Mouse (Mus musculus): ENCODE results near the gene Krt83. TPM values are rescaled to one million over a fixed set of nuclear protein-coding genes. Genes with fewer than 3 reads are reported as not detected.

Krt83 gene
- polyA plus RNA-seq, 1 experiment from 2014 or later = 0.13 TPM

DNA sequence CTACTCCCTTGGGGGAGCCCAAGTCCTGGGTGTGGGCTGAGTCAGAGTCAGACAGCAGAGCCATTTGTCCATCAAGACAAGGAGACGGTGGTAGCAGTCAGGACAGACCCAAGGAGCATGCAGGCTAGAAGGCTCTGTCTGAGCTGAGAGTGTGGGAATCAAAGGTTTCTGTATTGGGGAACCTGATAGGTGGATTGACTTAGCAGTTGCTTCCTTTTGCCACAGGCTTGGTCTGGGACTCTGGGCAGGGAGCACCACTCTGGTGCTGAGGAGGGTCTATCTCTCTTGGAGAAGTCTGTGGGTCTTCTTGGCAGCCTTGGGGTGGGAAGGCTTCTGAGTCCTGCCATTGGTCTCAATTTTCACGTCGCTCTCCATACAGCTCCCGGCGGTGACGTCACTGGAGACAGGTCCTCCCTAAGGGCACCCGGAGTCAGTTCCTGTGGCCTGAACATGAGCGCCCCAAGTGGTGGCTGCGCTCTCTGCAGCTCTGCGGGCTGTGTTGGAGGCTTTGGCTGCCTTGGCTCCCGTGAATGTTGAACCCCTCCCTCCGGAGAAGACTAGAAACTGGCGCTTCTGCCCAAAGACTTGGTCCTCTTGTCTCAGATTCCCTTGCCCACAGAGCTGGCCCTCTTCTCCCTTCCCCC is 38.1 kb downstream of the Krt83 start:
- Histone ChIP-seq H3K27me3 (ENCODE audit: insufficient read depth, low read length) (no peaks in the 10 kb centered on the region), H3K36me3 (ENCODE audit: insufficient read depth) (no peaks in the 10 kb centered on the region), H3K27ac (ENCODE audit: low read depth) (no peak overlapping the region), H3K4me1 (ENCODE audit: insufficient read depth) (no peaks in the 10 kb centered on the region), H3K9ac (no peak overlapping the region), H3K4me2 (no peak overlapping the region), H3K9me3 (ENCODE audit: low read depth, low read length) (peaks cover 6% of the 10 kb centered on the region; the same call in 1 of the 2 replicates), H3K4me3 (ENCODE audit: low read depth, low read length) (no peak overlapping the region)
- 5% methylated on average over 13 of the region's 13 CpGs for WGBS
- ATAC-seq (ENCODE audit: insufficient read depth) (no peak; the same call in 1 of the 2 replicates), DNase-seq (peak; percentile 83)
- peak; percentile 84 for TF ChIP-seq CTCF (IDR thresholded peaks at IDR 0.05; ENCODE audit: low read depth)

DNA sequence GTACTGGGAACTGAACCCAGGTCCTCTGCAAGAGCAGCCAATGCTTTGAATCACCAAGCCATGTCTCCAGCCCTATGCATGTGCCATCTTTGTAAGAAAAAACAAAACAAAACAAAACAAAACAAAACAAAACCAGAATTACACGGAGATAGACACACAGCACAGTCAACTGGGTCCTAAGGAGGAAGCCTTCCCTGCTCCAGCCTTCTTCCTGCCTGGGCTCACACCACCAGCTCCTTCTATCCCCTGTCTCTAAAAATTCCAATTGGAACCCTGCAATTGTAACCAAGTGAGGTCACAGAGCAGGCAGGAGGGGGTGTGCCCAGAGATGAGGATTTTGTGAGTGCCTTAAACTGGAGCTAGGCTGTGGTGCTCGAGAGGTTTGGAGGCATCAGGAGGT is 43.9 kb downstream of the Krt83 start, which contains the start of gene Krt88:
Krt88 (plus strand) TSS at position 301 of the 400 bp plus-strand sequence.
- Histone ChIP-seq H3K27ac (ENCODE audit: low read depth) (no peak within 1 kb of the TSS), H3K9me3 (ENCODE audit: low read depth, low read length) (no peaks in the 10 kb centered on the region), H3K4me2 (no peak within 1 kb of the TSS), H3K27me3 (ENCODE audit: insufficient read depth, low read length) (no peaks in the 10 kb centered on the region), H3K36me3 (ENCODE audit: insufficient read depth) (no peaks in the 10 kb centered on the region), H3K4me1 (ENCODE audit: insufficient read depth) (no peaks in the 10 kb centered on the region), H3K9ac (no peak within 1 kb of the TSS), H3K4me3 (ENCODE audit: low read depth, low read length) (no peak within 1 kb of the TSS)
- ATAC-seq (ENCODE audit: insufficient read depth) (no peak), DNase-seq (no peak)
- no peak for TF ChIP-seq CTCF (IDR thresholded peaks at IDR 0.05; ENCODE audit: low read depth)
- WGBS = 68% methylated on average over 2 of the region's 2 CpGs

DNA sequence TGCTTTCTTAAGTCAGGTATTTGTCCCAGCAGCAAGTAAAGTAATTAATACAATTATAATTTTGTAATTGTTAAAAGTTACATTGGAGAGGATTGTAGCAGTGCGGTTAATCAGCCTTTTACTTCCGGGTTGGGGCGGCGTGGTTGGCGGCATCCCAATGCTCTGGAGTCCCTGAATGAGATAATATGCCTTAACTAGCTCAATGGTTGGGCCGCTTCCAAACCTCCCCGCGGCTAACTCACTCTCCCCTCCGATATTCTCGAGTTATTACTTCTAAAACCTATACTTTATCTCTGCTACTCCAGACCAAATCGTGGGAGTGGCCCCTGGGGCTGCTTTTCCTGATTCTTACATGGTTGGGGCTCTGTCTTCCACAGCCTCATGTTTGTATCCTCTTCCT is 44.7 kb downstream of the Krt83 start:
- TF ChIP-seq CTCF (IDR thresholded peaks at IDR 0.05; ENCODE audit: low read depth) = no peak
- Histone ChIP-seq H3K27me3 (ENCODE audit: insufficient read depth, low read length) (no peaks in the 10 kb centered on the region), H3K9me3 (ENCODE audit: low read depth, low read length) (no peaks in the 10 kb centered on the region), H3K9ac (no peak overlapping the region), H3K27ac (ENCODE audit: low read depth) (no peak overlapping the region), H3K4me3 (ENCODE audit: low read depth, low read length) (no peak overlapping the region), H3K36me3 (ENCODE audit: insufficient read depth) (no peaks in the 10 kb centered on the region), H3K4me2 (no peak overlapping the region), H3K4me1 (ENCODE audit: insufficient read depth) (no peaks in the 10 kb centered on the region)
- ATAC-seq (ENCODE audit: insufficient read depth) = no peak
- DNase-seq = no peak
- WGBS = 68% methylated on average over 11 of the region's 11 CpGs

DNA sequence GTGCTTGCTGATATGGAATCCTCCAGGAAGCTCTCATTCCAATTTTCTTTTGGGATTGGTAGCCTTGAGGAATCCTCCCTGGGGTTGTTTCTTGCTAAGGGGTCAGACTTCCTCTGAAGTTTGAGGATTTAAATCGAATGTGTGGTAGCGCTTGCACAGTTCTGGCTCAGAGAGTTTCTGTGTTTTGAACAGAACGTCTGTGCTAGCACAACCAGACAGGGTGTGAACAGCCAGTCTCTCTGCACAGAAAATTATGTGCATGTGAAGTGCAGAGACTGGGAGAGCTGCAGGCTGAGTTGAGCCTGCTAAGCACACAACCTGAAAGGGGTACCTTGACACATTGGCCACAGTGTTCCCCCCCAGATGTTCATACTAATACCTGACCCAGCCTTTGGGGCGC is 50.5 kb downstream of the Krt83 start:
- no peak for TF ChIP-seq CTCF (IDR thresholded peaks at IDR 0.05; ENCODE audit: low read depth)
- Histone ChIP-seq H3K4me1 (ENCODE audit: insufficient read depth) (no peaks in the 10 kb centered on the region), H3K27ac (ENCODE audit: low read depth) (no peak overlapping the region), H3K27me3 (ENCODE audit: insufficient read depth, low read length) (peaks cover 28% of the 10 kb centered on the region), H3K9ac (no peak overlapping the region), H3K4me3 (ENCODE audit: low read depth, low read length) (no peak overlapping the region), H3K9me3 (ENCODE audit: low read depth, low read length) (no peaks in the 10 kb centered on the region), H3K4me2 (no peak overlapping the region), H3K36me3 (ENCODE audit: insufficient read depth) (no peaks in the 10 kb centered on the region)
- no peak for ATAC-seq (ENCODE audit: insufficient read depth)
- 64% methylated on average over 4 of the region's 4 CpGs for WGBS
- DNase-seq = no peak

DNA sequence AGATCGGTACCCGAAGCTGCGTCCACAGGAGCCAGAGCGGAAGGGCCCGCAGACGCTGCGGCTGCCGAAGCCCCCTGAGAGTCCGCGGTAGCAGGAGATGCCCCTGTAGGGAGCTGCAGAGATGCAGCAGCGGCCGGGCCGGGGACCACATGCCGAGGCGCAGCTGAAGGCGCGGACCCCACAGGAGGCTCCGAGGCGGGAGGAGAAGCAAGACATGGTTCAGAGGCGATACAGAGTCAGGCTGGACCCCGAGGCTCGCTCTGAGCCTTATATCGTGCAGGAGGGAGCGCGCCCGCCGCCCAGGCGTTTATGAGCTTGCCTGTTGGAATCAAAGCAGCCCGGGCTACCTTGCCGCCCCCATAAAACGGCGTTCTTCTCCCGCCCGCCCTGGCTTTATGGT is 52.8 kb downstream of the Krt83 start, which contains the start of gene Krt87:
Krt87 (minus strand) TSS at position 250 of the 400 bp plus-strand sequence.
- peak; percentile 29 for DNase-seq
- Histone ChIP-seq H3K4me3 (ENCODE audit: low read depth, low read length) (peak within 1 kb of the TSS; percentile 10), H3K36me3 (ENCODE audit: insufficient read depth) (no peaks in the 10 kb centered on the region), H3K27me3 (ENCODE audit: insufficient read depth, low read length) (peaks cover 28% of the 10 kb centered on the region), H3K27ac (ENCODE audit: low read depth) (no peak within 1 kb of the TSS), H3K9me3 (ENCODE audit: low read depth, low read length) (no peaks in the 10 kb centered on the region), H3K4me1 (ENCODE audit: insufficient read depth) (no peaks in the 10 kb centered on the region), H3K9ac (no peak within 1 kb of the TSS; the same call in 1 of the 2 replicates), H3K4me2 (peak within 1 kb of the TSS; percentile 48)
- 2% methylated on average over 34 of the region's 34 CpGs for WGBS
- TF ChIP-seq CTCF (IDR thresholded peaks at IDR 0.05; ENCODE audit: low read depth) = no peak
- no peak for ATAC-seq (ENCODE audit: insufficient read depth)

DNA sequence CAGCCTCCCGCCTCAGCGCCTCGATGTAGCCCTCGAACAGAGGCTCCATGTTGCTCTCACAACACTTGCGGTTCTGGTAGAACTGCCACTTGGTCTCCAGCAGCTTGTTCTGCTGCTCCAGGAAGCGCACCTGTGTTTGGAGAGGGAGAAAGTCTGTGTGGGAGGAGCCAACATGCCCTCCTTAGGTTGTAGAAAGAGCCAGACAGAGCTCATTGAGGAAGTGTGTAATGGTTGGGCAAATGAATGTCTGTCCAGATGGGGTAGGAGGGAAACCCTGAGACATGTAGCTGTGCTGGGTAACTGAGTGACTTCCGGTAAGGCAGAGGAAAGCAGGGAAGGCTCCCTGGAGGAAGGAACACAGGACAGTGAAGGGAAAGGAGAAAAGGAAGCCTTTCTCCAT is 54.7 kb downstream of the Krt83 start:
- DNase-seq = peak; percentile 20
- no peak for ATAC-seq (ENCODE audit: insufficient read depth)

More for the DNA sequence above, 54.7 kb downstream of the Krt83 start:
- H3K9ac ChIP-seq = no peak overlapping the region
- H3K36me3 ChIP-seq (ENCODE audit: insufficient read depth) = no peaks in the 10 kb centered on the region
- no peaks in the 10 kb centered on the region for H3K4me1 ChIP-seq (ENCODE audit: insufficient read depth)
- 77% methylated on average over 7 of the region's 7 CpGs for WGBS
- no peak overlapping the region for H3K27ac ChIP-seq (ENCODE audit: low read depth)
- no peaks in the 10 kb centered on the region for H3K9me3 ChIP-seq (ENCODE audit: low read depth, low read length)
- no peak for TF ChIP-seq CTCF (IDR thresholded peaks at IDR 0.05; ENCODE audit: low read depth)
- no peak overlapping the region for H3K4me2 ChIP-seq
- no peak overlapping the region for H3K4me3 ChIP-seq (ENCODE audit: low read depth, low read length)
- peaks cover 28% of the 10 kb centered on the region for H3K27me3 ChIP-seq (ENCODE audit: insufficient read depth, low read length)

Other genes with a start within 250 kb of the Krt83 start
- 8.8 TPM in 2 replicates for gene Nr4a1, start 237.2 kb downstream of the Krt83 start, polyA plus RNA-seq (2014; fragmentation: Nextera tagmentation; extraction: Ambion mirVana)
- 59.1 and 64.7 TPM in 2 replicates for gene Atg101, start 207.2 kb downstream of the Krt83 start, polyA plus RNA-seq (2014; fragmentation: Nextera tagmentation; extraction: Ambion mirVana)
- 41.0 and 41.4 TPM in 2 replicates for gene 6030408B16Rik, start 198.3 kb downstream of the Krt83 start, polyA plus RNA-seq (2014; fragmentation: Nextera tagmentation; extraction: Ambion mirVana)
- 1.5 and 2.2 TPM in 2 replicates for gene Krt80, start 121.3 kb downstream of the Krt83 start, polyA plus RNA-seq (2014; fragmentation: Nextera tagmentation; extraction: Ambion mirVana)
- gene Krt7, start 80.5 kb downstream of the Krt83 start, polyA plus RNA-seq (2014; fragmentation: Nextera tagmentation; extraction: Ambion mirVana) = 108 and 114 TPM in 2 replicates
- gene Krt87, start 52.7 kb downstream of the Krt83 start, polyA plus RNA-seq (2014; fragmentation: Nextera tagmentation; extraction: Ambion mirVana) = 0.20 and 0.22 TPM in 2 replicates
- gene Krt88, start 43.8 kb downstream of the Krt83 start, polyA plus RNA-seq (2014; fragmentation: Nextera tagmentation; extraction: Ambion mirVana) = 0.22 TPM in 1 of 2 replicates, not detected in the other
- not detected in 2 replicates for gene Krt81, start 27.8 kb downstream of the Krt83 start, polyA plus RNA-seq (2014; fragmentation: Nextera tagmentation; extraction: Ambion mirVana)
- not detected in 2 replicates for gene Krt86, start 18.0 kb downstream of the Krt83 start, polyA plus RNA-seq (2014; fragmentation: Nextera tagmentation; extraction: Ambion mirVana)
- not detected in 2 replicates for gene Gm49425, start 25.7 kb upstream of the Krt83 start, polyA plus RNA-seq (2014; fragmentation: Nextera tagmentation; extraction: Ambion mirVana)
- not detected in 2 replicates for gene Krt84, start 41.3 kb upstream of the Krt83 start, polyA plus RNA-seq (2014; fragmentation: Nextera tagmentation; extraction: Ambion mirVana)
- not detected in 2 replicates for gene Krt82, start 59.2 kb upstream of the Krt83 start, polyA plus RNA-seq (2014; fragmentation: Nextera tagmentation; extraction: Ambion mirVana)
- gene Krt90, start 71.4 kb upstream of the Krt83 start, polyA plus RNA-seq (2014; fragmentation: Nextera tagmentation; extraction: Ambion mirVana) = 0.07 TPM in 1 of 2 replicates, not detected in the other
- not detected in 2 replicates for gene Krt75, start 82.4 kb upstream of the Krt83 start, polyA plus RNA-seq (2014; fragmentation: Nextera tagmentation; extraction: Ambion mirVana)
- gene Gm5414, start 136.7 kb upstream of the Krt83 start, polyA plus RNA-seq (2014; fragmentation: Nextera tagmentation; extraction: Ambion mirVana) = not detected in 2 replicates
- not detected in 2 replicates for gene Gm5478, start 155.9 kb upstream of the Krt83 start, polyA plus RNA-seq (2014; fragmentation: Nextera tagmentation; extraction: Ambion mirVana)
- not detected in 2 replicates for gene Krt6b, start 188.8 kb upstream of the Krt83 start, polyA plus RNA-seq (2014; fragmentation: Nextera tagmentation; extraction: Ambion mirVana)
- gene Krt6a, start 202.8 kb upstream of the Krt83 start, polyA plus RNA-seq (2014; fragmentation: Nextera tagmentation; extraction: Ambion mirVana) = not detected in 2 replicates
- not detected in 2 replicates for gene Krt5, start 221.4 kb upstream of the Krt83 start, polyA plus RNA-seq (2014; fragmentation: Nextera tagmentation; extraction: Ambion mirVana)